Mouse (Mus musculus) liver, embryonic 14.5 days (tissue): Measurements from ENCODE around the gene Magi3.

Experiments used
- CTCF ChIP-seq: IDR thresholded peaks from 2 replicates; pipeline ENCODE4 v1.5.1; 2016; ENCODE audit warnings: antibody characterized with exemption, low read depth, control low read depth
- EP300 ChIP-seq: IDR thresholded peaks from 2 replicates; pipeline ENCODE4 v1.6.1; 2016; ENCODE audit warnings: antibody characterized with exemption, low read depth

DNA sequence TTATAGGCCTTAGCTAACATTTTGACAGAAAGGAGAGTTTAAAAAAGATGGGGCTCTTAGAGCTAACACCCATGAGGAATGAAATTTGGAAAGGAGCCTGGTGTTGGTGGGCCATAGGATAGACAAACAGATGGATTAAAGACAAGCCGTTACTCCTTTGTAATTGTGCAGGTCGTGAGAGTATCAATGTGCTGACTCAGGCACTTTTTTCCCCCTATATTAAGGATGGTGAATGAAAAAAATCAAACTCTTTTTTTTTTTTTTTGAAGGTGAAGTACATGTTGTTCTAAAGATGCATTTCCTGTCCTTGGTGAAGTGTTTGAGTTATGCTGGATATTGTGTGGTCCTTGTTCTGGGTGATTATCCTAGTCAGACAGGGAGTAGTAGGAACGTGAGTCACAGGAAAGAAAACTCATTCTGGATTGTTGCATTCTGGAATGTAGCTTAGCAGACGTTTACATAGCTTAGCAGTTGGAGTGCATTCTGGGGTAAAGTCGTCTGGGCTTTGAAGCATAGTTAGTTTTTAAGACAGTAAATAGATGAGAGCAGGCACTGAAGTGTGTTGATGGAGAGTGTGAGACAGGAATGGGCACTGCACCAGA, 232.2 kb downstream of the Magi3 start:
- TF ChIP-seq CTCF = no peak
- no peak for TF ChIP-seq EP300
